Mouse (Mus musculus) embryo, embryonic 11.5 days (tissue): ENCODE results near the gene Trap1.
"Not testable (repeated sequence)": the region's sequence is repeated elsewhere in the genome, so short reads cannot be mapped to it uniquely, and the experiment has no call there.

Source experiments
- DNase-seq: peaks from one replicate; pipeline ENCODE4 v3.0.0-alpha.2; 2012; ENCODE audit warnings: low read depth, low spot score

The Trap1 gene

GRCm38 (mm10) chr16:4036807-4037206 lies 40.8 kb downstream of the Trap1 start, which contains the start of gene Dnase1:
Gene Dnase1, plus strand, starts transcription at chr16:4036942.
- DNase-seq, result no peak

DNA sequence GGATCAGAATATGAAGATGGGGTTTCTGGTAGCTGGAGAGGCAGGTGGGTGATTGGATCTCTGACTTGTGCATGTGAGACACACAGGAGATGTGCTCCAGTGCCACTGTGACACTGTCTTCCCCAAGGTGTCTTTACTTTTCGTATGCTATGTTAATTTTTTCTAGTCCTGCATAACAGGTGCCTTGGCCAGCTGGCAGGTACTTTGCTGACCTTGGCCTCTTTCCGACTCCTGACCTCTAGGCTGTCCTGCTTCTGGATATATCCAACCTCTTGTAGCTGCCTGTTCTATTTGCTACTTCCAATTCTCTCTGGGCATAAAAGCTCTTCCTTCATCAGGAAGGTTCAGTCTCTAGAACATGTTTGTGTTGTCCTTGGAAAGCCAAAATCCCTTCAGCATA lies 42.1 kb downstream of the Trap1 start:
- DNase-seq, result no peak

- DNase-seq, result no peak
Observed at GRCm38 (mm10) chr16:4034476-4034875, 43.2 kb downstream of the Trap1 start.

DNA sequence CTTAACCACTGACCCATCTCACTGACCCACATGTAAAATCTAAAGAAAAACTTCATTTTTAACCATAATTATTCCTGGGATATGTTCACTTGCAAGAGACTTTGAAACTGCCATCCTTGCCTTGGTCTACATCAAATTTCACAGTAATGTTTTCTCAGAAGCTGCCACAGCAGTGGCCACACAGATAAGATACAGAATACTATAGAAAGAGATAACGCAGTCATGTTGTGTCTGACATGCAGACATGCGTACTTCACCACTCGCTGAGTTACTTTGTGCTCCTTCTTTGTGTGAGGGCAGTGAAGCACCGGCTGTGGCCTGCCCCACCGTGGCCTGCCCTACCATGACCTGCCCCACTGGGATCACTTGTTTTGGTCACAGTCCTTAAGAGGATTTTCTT lies 43.7 kb downstream of the Trap1 start:
- no peak for DNase-seq

- DNase-seq, result no peak
Observed at GRCm38 (mm10) chr16:4032341-4032748, 45.3 kb downstream of the Trap1 start.

DNA sequence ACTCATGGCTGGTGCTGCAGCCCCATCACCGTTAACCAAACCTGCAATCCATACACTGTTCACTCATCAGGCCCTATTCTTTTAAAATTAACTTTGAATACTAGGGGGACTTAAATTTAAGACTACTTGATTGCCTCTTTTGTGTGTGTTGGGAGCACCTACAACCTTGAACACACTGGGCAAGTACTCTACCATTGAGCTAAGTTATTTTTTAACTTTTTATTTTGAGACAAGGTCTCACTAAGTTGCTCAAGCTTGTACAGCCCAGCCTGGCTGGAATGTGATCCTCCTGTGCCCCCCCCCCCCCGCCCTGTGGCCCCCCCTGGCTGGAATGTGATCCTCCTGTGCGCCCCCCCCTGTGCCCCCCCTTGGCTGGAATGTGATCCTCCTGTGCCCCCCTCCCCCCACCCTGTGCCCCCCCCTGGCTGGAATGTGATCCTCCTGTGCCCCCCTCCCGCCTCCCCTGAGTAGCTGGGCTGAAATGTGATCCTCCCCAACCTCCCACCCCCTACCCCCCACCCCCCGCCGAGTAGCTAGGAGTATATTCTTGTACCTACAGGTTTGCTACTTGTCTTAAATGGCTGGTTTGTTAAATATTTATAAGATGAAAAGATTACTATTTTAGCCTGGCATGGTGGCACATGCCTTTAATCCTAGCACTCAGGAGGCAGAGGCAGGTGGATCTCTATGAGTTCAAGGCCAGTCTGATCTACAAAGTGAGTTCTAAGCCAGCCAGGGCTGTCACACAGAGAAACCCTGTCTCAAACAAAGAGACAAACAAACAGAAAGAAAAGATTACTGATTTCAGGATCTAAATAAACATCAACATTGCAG lies 46.0 kb downstream of the Trap1 start:
- DNase-seq, result no peak

GRCm38 (mm10) chr16:4030501-4030900 lies 47.1 kb downstream of the Trap1 start:
- DNase-seq, result no peak

DNA sequence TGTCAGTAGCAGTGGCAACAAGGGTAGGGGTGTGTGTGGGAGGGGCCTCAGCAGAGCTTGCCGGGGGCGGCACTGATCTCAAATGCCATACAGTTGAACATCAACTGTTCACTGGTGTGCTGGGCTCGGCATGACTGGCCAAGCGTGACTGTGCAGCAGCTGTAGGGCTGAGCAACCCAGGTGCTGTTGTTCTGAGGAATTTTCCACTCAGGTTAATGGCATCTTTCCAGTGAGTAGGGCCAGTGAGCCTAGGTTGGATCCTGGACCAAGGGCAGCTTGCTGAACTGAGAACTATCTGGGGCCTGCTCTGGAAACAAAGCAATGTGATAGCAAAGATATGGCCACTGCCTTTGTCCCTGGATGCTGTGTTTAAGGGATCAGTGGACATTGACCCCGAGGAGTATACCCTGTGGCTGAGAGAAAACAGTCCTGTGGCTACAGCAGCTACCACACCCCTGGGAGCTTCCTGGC lies 48.2 kb downstream of the Trap1 start:
- no peak for DNase-seq

DNA sequence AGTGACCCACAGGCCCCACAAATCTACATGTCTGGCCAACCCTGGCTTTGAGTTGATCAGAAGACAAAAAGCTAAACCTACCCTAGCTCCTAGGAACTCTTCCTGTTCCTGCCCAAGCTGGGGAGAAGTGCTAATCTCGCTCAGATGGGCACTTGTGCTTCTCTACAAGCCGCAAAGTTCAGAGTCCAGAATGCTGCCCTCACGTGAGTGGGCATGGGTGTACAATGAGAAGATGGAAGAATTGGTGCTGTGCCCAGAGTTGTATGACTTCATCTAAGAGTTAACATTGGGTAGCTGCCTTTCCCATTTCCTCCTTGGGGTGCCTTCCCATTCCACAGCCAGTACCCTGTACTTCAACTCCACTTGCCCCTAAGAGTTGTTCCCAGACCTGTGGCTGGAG lies 50.4 kb downstream of the Trap1 start:
- no peak for DNase-seq

GRCm38 (mm10) chr16:4026672-4027071 lies 51.0 kb downstream of the Trap1 start:
- no peak for DNase-seq

DNA sequence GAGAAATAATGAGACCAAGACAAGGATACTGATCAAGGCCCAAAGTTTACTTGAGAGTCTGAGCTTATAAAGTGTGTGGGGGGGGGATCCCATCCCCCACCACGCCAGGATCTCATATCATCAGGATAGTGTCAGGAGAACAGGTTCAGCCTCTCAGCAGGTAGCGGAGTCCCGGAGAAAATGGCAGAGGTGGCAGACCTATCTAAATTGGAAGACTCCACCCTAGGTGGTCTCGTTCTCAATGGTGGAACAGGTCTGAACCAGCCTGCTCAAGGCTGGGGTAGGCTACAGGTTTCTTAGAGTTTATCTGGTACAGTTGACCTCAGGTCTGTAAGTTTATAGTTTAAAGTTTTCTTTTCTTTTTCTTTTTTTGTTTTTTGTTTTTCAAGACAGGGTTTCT lies 54.9 kb downstream of the Trap1 start:
- no peak for DNase-seq

DNA sequence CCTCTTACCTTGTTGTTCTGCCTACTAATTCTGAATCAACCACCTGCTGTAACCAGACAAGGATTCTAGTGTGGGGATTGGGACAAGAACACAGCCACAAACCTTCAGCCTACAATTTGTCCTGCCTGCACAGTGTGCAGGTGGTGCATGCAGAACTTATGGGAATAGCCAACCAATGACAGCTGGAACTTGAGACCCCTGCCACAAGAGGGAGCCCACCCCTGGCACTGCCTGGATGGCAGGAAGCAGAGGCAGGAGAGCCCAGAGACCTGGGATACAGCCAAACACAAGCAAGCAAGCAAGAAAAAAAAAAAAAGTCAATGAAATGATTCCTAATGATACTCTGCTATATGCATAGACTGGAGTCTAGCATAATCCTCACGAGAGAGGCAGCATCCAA lies 56.4 kb downstream of the Trap1 start:
- DNase-seq, result no peak

DNA sequence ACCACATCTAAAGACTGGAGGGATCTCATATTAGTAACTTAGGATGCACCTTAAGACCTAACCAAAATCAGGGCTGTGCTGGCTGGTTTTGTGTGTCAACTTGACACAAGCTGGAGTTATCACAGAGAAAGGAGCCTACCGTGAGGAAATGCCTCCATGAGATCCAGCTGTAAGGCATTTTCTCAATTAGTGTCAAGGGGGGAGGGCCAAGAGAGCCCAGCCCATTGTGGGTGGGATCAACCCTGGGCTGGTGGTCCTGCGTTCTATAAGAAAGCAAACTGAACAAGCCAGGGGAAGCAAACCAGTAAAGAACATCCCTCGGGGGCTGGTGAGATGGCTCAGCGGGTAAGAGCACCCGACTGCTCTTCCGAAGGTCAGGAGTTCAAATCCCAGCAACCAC lies 60.2 kb downstream of the Trap1 start:
- DNase-seq, result not testable (repeated sequence)

DNA sequence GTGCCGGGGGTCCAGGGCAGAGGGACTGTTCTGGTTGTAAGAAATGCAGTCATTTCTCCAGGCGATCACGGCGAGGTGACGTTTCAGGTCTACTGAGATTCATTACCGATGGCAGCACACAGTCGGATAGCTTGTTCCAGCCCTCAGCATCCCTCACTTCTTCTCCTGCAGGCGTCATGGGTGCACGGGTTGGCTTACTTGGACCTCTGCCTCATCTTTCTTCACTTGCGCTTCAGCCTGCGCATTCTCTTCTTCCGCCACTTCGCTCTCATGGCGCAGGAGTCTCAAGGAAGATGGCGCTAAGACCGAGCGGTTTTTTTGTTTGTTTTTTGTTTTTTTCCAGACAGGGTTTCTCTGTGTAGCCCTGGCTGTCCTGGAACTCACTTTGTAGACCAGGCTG lies 60.8 kb downstream of the Trap1 start:
- not testable (repeated sequence) for DNase-seq

DNA sequence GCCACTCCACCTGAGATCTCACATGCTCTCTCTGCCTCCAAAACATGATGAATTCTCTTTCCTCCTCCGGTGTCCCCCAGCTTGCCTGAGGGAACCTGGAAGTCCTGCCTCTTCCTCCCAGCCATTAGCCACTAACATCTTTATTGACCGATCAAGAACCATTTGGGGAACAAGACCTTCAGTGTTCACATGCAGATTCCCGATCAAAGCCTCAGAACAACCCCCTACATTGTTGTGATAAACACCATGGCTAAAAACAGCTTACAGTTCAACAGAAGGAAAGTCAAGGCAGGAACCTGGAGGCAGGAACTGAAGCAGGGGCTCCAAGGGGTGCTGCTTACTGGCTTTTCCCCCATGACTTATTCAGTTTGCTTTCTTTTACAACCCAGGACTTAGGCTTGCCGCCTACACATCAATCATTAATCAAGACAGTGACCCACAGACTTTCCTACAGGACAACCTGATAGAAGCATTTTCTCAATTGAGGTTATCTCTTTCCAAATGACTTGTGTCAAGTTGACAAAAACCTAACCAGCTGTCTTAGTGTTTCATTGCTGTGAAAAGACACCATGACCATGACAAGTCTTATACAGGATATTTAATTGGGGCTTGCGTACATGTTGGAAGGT lies 63.5 kb downstream of the Trap1 start:
- DNase-seq, result no peak

GRCm38 (mm10) chr16:4012882-4013570 lies 64.6 kb downstream of the Trap1 start:
- DNase-seq, result no peak

DNA sequence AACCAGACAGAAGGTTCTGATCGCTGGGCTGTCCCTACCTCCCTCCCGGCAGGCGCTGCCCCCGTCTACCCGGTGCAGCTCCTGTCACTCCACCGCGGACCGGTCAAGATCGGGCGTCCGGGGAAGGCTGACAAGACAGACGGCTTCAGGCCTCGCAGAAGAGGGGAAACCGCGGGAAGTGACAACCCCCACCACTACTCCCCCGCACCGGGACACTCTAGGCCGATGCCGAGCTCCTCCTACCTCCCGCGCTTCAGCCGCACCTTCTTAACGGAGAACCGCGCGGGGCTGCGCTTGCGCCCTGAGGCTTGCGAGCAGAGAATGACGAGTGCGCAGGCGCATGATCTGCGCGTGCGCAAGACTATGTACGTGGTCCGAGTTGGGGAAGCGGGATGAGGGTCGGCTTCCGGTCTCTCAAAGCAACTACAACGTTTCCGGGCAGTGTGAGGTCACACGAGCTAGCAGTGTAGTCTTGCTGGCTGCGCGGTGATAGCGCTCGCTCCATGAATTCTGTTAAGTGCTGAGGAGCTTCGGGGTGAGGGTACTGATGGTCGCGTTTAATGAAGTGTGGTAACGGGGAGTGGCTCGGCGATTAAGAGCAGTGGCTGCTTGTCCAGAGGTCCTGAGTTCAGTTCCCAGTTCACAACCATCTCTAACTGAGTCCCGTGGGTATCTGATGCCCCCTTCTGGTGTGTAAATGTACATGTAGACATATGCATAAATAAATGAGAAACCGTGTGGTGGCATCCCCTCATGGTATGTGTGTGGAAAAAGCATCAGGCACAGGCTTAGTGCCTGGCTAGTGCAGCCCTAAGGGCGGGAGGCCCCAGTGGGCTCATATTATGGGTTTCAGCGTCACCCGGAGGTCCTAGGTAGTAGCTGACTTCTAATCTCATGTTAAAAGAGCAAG lies 73.9 kb downstream of the Trap1 start, which contains the start of gene Slx4:
TSS of gene Slx4 (minus strand) at position 282 of the 910 bp plus-strand sequence.
- peak; percentile 99 for DNase-seq
